Mouse (Mus musculus) A20 (cell line): ENCODE results near the gene Bmp2k.
A peak's percentile ranks its signal among the peaks of the same experiment; 100 is the strongest.

Experiments
- DNase-seq: peaks from one replicate; pipeline ENCODE4 v3.0.0-alpha.2; 2011; ENCODE audit warnings: low read depth, low spot score

Gene Bmp2k

DNA sequence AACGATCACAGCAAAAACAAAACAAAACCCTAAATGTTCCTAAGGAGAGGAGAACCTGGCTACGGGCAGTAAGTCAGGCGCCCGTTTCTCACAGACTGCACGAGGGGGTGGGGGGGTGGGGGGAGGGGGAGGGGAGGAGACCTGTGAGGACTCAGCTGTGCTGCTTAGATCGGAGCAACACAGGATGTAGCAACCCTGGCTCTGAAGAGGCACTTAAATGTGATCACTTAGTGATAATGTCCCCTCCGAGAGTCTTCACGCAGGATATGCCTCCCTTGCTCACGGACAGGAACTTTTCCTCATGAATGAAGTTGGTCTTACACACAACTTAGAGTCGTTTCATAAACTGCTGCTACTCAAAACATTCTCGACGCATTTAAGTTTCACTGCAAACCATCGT is 97.8 kb downstream of the Bmp2k start:
- DNase-seq: no peak

DNA sequence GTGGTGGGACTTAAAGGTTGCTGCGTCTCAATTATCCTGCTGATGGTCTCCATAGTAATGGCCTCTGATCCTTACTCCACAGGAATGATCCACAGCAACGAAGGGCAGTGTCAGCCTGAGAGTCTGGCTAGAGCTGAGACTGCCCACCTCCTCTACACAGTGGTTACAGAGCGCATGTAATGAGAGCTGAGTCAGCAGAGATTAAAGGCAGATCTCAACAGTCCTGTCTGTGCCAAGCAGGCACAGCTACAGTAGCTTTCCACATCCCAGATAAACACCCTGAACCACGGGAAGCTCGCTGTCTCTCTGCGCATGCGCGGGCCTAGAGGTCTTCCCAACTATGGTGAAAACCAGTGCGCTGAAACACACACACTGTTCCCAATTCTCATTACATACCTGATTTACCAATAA is 100.1 kb downstream of the Bmp2k start:
- DNase-seq: no peak

DNA sequence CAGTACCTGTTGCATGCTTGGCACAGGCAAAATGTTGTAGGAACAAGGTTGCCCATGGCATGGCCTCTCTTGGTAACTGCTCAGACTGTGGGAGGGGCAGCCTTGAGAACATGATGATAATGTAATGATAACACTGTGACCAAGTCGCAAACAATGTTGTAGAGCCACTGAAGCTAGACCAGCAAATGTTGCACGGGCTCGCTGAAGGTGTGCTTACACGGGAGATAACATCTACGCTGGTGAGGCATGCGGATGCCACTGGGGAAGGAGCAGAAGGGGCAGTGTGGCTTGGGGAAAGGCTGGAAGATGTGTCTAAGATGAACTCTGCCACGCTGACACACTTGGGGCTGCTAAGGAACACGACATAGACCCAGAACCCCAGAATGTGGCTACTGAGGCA is 102.5 kb downstream of the Bmp2k start:
- DNase-seq: no peak

DNA sequence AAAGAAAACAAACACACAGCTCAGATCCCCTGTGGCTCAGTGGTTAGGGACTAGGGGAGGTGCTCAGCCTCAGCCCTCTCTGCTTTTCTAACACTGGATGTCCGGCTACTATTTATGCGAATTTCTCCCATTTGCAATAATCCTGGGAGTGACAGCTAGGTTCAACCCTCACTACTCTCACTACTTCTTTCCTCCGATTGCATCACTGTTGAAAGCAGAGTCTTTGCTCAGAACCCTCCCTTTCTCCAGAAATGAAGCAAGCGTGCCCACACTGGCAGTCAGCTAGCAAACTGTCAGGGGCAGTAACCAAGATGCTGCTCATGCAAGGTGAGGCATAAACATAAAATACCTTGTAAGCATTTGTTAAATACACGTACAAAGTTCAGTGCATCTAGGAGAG is 110.8 kb downstream of the Bmp2k start:
- DNase-seq: no peak

DNA sequence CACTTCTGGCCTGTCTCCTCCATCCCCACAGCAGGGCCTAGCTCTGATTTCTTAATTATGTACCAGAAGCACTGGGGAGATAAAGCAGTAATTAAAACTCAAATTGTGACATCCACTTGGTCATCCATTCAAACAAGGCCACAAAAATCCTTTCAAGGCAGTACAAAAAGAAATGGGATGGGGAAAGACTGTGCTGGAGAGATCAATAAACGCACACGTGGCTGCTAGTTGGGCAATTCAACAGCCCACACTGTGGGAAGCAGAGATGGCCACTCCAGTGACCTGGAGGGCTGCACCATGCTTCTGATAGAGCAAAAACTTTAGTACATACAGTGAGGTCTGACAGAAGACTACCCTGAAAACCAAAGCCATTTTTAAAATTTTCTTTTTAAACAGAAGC is 112.6 kb downstream of the Bmp2k start:
- DNase-seq: no peak

DNA sequence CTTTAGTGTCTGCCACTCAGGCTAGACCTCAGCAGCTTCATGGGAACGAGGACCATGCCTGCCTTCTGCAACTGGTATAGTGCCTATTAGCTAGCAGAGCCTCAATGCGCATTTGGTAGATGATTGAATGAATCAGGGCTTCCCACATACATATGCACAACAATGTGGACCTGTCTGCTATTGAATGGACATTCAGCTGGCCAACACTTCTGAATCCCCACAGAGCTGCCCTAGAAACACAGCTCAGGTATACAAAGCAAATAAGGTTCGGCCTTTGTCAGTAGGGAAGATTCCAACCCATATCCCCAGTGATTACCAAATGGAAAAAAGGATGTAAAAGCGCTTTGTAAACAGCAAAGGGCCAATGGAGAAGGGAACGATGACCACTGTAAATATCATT is 113.2 kb downstream of the Bmp2k start:
- DNase-seq: no peak

DNA sequence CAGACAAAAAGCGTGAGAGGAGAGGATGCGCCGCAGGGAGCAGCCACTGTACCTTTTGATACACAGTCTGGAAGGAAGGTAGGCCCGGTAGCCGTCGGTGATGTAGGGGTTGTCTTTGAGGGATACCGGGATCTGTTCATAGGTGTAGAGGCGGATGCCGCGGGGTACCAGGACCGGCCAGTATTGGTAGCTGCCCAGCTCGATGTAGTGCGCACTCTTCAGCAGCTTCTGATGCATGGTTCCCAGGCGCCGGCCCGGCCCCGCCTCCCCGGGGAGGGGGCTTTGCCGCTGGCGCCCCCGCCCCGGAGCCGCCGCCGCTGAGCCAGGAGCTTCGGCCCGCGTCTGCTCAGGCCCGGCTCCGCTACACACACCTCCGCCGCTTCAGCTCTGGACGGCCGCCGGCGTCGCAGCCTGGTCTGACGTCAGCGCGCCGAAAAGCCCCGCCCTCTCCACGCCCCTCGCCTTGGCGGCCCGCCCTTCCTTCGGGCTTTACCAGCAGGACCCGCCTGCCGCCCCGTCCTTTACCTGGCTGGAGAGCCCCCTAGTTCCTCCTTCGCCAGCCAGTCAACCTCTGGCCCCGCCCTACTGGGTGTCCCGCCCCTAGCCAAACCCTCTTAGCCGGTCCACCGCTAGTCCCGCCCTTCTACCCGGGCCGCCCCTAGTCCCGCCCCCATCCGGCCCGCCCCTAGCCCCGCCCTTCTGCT is 113.9 kb downstream of the Bmp2k start, which contains the start of gene Paqr3:
Gene Paqr3, minus strand, starts transcription at position 390 of the 704 bp plus-strand sequence.
- peak; percentile 97 for DNase-seq

DNA sequence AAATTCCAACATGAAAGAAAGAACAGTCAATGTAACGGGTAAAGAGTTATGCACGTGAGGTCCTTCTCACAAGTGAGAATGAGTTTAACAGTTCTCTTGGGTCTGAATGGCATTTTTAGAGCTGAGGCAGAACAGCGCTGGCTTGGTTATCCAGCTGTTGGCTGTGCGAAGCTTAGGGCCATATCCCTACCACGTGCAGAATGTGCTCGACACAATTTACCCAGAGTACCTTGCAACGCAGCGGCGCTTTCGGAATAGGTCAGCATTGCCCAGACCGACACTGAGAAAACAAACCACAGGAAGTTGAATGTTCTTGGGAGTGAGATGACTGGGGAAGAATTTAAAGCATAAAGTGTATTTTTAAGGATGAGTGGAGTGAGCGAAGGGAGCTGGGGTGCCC is 127.5 kb downstream of the Bmp2k start:
- DNase-seq: no peak

DNA sequence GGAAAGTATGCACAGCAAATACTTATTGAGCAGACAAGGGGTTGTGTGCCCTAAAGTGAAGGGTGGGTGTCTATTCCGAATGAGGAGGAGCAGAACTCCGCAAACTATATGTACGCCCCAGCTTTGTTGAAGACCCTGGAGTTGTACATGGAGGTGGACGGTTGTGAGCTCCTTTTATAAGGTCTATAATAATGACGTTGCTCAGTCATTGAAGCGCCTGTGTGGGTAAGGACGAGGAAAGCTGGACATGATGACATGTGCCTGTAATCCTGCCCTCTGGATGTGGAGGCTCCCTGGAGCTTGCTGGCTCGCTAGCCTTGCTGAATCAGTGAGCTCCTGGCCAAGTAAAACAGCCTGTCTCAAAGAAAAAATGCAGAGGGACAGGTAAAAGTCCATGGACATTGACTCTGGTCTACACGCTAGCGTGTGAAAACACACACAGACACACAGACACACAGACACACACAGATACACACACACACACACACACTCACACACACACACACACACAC is 128.0 kb downstream of the Bmp2k start:
- DNase-seq: no peak

DNA sequence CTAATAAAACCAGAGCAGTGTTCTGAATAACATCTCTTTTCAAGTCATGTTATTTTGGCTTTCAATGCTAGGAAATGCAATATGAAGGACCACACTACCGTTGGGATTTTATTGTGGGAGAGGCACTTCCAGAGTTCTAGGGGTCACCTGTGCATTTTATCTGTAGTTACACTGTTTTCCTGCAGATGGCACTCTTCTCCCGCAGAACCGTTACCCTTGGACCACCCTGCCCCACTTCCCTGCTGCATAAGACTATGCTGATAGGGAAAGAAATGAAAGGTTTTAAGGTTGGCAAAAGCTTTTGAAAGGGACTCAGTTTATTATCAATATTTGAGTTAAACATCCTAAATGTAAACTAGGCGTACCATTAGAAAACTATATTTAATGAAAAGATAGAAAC is 128.5 kb downstream of the Bmp2k start:
- DNase-seq: peak; percentile 59

DNA sequence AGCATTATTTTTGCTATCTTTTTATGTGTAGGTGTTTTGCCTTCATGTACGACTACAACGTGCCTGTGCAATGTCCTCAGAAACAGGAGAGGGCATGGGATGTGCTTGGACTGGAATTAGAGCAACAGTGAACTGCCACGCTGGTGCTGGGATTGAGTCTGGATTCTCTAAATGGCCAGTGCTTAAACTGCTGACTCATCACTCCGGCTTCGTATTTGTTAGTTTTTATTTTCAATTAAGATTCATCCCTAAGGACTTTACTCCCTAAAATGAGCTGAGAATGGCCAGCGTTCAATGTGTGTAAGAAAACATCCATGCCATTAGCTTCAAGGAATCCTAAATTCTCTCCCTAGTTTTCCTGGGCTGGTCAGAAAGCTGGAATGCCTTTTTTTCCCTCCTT is 129.8 kb downstream of the Bmp2k start:
- no peak for DNase-seq

DNA sequence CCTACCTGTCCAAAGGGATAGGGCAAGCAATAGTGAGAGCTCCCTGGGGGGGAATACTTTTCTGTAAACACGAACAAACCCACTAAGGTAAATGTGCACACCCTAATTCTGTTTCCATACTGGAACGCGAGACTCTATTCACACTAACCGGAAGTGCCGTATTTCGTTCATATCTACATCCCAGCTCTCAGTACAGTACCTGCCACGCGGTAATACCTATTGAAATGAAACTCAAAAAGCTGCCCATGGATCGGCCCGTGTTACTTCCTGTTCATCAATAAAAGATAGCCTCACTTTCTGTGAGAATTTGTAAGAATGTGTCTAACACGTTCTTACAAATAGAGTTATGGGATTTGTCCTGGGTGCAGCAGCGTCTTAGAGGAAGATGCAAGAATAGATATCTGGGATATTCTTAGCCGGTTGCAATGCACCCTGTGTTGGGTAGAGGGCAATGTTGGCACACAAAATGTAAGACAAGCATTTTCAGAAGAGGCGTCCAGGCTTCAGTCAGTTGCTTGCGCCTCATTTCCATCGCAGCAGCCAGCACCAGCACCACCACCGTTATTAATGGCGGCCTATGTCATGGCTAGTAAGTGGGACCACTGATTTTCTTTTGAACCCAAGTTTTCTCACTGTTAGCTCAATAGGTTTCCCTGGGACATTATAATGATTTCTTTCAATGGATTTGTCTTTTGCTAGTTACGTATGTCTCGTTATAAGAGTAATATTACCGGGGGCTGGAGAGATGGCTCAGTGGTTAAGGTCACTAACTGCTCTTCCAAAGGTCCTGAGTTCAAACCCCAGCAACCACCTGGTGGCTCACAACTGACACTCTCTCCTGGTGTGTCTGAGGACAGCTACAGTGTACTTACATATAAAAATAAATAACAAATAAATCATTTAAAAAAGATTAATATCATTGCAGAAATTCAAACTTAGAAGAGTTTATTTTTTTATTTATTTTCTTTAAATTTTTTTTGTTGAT is 131.0 kb downstream of the Bmp2k start:
- DNase-seq: peak; percentile 82

DNA sequence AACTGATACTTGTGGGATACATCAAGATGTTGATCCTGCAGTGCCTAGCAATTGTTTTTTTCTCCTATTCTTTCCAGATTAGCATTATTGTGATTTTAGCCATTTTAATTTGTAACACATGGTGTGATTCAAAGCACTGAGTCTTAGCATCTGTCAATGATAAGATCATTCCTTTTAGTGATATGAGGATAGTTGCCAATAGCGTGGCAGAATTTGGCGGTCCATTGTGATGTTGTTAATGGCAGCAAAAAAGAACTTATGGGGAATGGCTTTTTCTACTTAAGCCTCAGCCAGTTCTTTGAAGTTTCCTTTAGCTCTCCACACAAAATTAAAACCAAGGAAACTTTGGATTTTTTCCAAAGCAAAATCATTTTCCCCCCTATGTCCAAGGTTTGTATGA is 132.1 kb downstream of the Bmp2k start:
- no peak for DNase-seq

DNA sequence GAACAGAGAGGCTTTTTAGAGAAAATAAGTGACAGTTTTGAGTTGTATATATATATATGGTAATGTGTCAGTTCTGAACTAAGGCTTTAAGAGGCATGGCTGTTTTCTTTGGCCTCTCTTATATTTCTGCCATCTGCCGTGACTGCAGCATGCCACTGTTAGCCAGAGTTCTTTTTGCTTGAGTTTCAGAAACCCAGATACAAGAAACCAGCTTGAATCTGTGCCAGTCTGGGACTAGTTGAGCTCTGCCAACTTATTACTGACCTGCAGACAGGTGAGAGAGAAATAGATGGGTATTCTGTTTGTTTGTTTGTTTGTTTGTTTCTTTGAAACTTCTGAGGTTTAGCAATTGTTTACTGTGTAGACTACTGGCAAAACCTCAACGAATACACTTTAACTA is 137.8 kb downstream of the Bmp2k start:
- no peak for DNase-seq
